Mouse (Mus musculus): ENCODE measurements around the gene Slc6a11. TPM values are rescaled to one million over a fixed set of nuclear protein-coding genes. Genes with fewer than 3 reads are reported as not detected.
A peak's percentile ranks its signal among the peaks of the same experiment; 100 is the strongest.

The Slc6a11 gene
- polyA plus RNA-seq, 1 experiment from 2014 or later: 19.9 TPM

- ATAC-seq (ENCODE audit: low FRiP score): no peak
- peak overlapping the region; percentile 13; the same call in 1 of the 2 replicates for H3K9ac ChIP-seq
- WGBS: 35% methylated on average over 8 of the region's 8 CpGs
- no peak overlapping the region for H3K4me2 ChIP-seq
- H3K9me3 ChIP-seq: no peaks in the 10 kb centered on the region
- H3K4me3 ChIP-seq: no peak overlapping the region
- no peaks in the 10 kb centered on the region for H3K36me3 ChIP-seq
- peaks cover 100% of the 10 kb centered on the region for H3K4me1 ChIP-seq (replicated peaks)
- H3K27me3 ChIP-seq: no peaks in the 10 kb centered on the region
- peak overlapping the region; percentile 35; the same call in 1 of the 2 replicates for H3K27ac ChIP-seq
Measured at GRCm38 (mm10) chr6:114293511-114293910, 162.5 kb downstream of the Slc6a11 start.

GRCm38 (mm10) chr6:114295086-114295485, 164.0 kb downstream of the Slc6a11 start:
- H3K4me3 ChIP-seq: no peak overlapping the region
- H3K36me3 ChIP-seq: peaks cover 5% of the 10 kb centered on the region; the same call in 1 of the 2 replicates
- no peak overlapping the region for H3K4me2 ChIP-seq
- H3K4me1 ChIP-seq (replicated peaks): peaks cover 93% of the 10 kb centered on the region
- no peaks in the 10 kb centered on the region for H3K27me3 ChIP-seq
- H3K27ac ChIP-seq: peak overlapping the region; percentile 55
- H3K9me3 ChIP-seq: no peaks in the 10 kb centered on the region
- no peak for ATAC-seq (ENCODE audit: low FRiP score)
- no peak overlapping the region for H3K9ac ChIP-seq
- 71% methylated on average over 4 of the region's 4 CpGs for WGBS

GRCm38 (mm10) chr6:114297260-114298002, 166.4 kb downstream of the Slc6a11 start:
- Histone ChIP-seq H3K27ac (peak overlapping the region; percentile 86), H3K4me1 (replicated peaks) (peaks cover 76% of the 10 kb centered on the region)

More at GRCm38 (mm10) chr6:114297260-114298002, 166.4 kb downstream of the Slc6a11 start:
- Histone ChIP-seq H3K27me3 (no peaks in the 10 kb centered on the region), H3K36me3 (peaks cover 22% of the 10 kb centered on the region), H3K9ac (peak overlapping the region; percentile 54; the same call in 1 of the 2 replicates), H3K4me2 (peak overlapping the region; percentile 13; the same call in 1 of the 2 replicates), H3K4me3 (no peak overlapping the region), H3K9me3 (no peaks in the 10 kb centered on the region)
- 17% methylated on average over 10 of the region's 10 CpGs for WGBS
- ATAC-seq (ENCODE audit: low FRiP score): peak; percentile 67

Other genes with a start within 250 kb of the Slc6a11 start
- 23.6 and 24.6 TPM in 2 replicates for gene Atp2b2, start 88.6 kb upstream of the Slc6a11 start, polyA plus RNA-seq (2015; fragmentation: Nextera tagmentation; extraction: Ambion mirVana)
- gene Slc6a1, start 151.4 kb downstream of the Slc6a11 start, polyA plus RNA-seq (2015; fragmentation: Nextera tagmentation; extraction: Ambion mirVana): 78.0 and 87.2 TPM in 2 replicates

Data from hindbrain, embryonic 13.5 days (tissue).